Mouse (Mus musculus) adrenal gland, postnatal 4 days (tissue): ENCODE measurements around the gene Ankrd44. TPM values are rescaled to one million over a fixed set of nuclear protein-coding genes. Genes with fewer than 3 reads are reported as not detected.

Experiments used
- DNase-seq, 2 experiments: peaks; one replicate each; pipeline ENCODE4 v3.0.0; 2021 to 2022; ENCODE audit warnings: low spot score in 2 of 2, mixed read lengths in 2 of 2
- total RNA-seq, 2 experiments: library from RNA; stranded (reverse); gene quantifications; 2 replicates each; pipeline ENCODE4 v1.2.3; 2021

The Ankrd44 gene
- total RNA-seq, 2 experiments from 2014 or later, result 38.2 TPM

GRCm38 (mm10) chr1:54713231-54714173 is 212.7 kb downstream of the Ankrd44 start:
- DNase-seq, result no peak

GRCm38 (mm10) chr1:54711568-54711967 is 214.6 kb downstream of the Ankrd44 start:
- DNase-seq, result no peak

GRCm38 (mm10) chr1:54710550-54710949 is 215.6 kb downstream of the Ankrd44 start:
- DNase-seq, result no peak

- DNase-seq, result no peak
Observed at GRCm38 (mm10) chr1:54707888-54708565, 218.2 kb downstream of the Ankrd44 start.

- no peak for DNase-seq
Observed at GRCm38 (mm10) chr1:54707036-54707887, 218.9 kb downstream of the Ankrd44 start.

- DNase-seq, result no peak
Observed at GRCm38 (mm10) chr1:54706621-54707020, 219.6 kb downstream of the Ankrd44 start.

- DNase-seq, result no peak
Observed at GRCm38 (mm10) chr1:54703466-54703865, 222.7 kb downstream of the Ankrd44 start.

- DNase-seq, result no peak
Observed at GRCm38 (mm10) chr1:54702918-54703317, 223.3 kb downstream of the Ankrd44 start.

- no peak for DNase-seq
Observed at GRCm38 (mm10) chr1:54695396-54695795, 230.8 kb downstream of the Ankrd44 start.

GRCm38 (mm10) chr1:54691824-54692223 is 234.4 kb downstream of the Ankrd44 start:
- no peak for DNase-seq

GRCm38 (mm10) chr1:54690291-54690965 is 235.8 kb downstream of the Ankrd44 start:
- no peak for DNase-seq

- no peak for DNase-seq
Observed at GRCm38 (mm10) chr1:54688441-54688840, 237.7 kb downstream of the Ankrd44 start.

- no peak for DNase-seq
Observed at GRCm38 (mm10) chr1:54684316-54684715, 241.9 kb downstream of the Ankrd44 start.

- no peak for DNase-seq
Observed at GRCm38 (mm10) chr1:54679556-54679955, 246.6 kb downstream of the Ankrd44 start.

- no peak for DNase-seq
Observed at GRCm38 (mm10) chr1:54678037-54678436, 248.2 kb downstream of the Ankrd44 start.

- no peak for DNase-seq
Observed at GRCm38 (mm10) chr1:54675478-54675877, 250.7 kb downstream of the Ankrd44 start.

GRCm38 (mm10) chr1:54667991-54668390 is 258.2 kb downstream of the Ankrd44 start:
- no peak for DNase-seq

- DNase-seq, result no peak
Observed at GRCm38 (mm10) chr1:54665582-54666405, 260.4 kb downstream of the Ankrd44 start.

- no peak for DNase-seq
Observed at GRCm38 (mm10) chr1:54665095-54665494, 261.1 kb downstream of the Ankrd44 start.

- no peak for DNase-seq
Observed at GRCm38 (mm10) chr1:54660674-54661073, 265.5 kb downstream of the Ankrd44 start.
